Mouse (Mus musculus) large intestine, adult 2 months (tissue): ENCODE data around the gene Gm16181. TPM values are rescaled to one million over a fixed set of nuclear protein-coding genes. Genes with fewer than 3 reads are reported as not detected.
A peak's percentile ranks its signal among the peaks of the same experiment; 100 is the strongest.

ENCODE experiments used
- DNase-seq: peaks from one replicate; pipeline ENCODE4 v3.0.0-alpha.2; 2012; ENCODE audit warnings: low read depth, low spot score
- WGBS: fragments of 180-500 bp; shearing (Covaris S2); methylation state at CpG from one replicate; pipeline ENCODE4 v1.1.7; 2018; 5-methylcytosine and 5-hydroxymethylcytosine counted together
- polyA plus RNA-seq: library from polyadenylated mRNA; depleted of rRNA; stranded (reverse); fragments of >200 nt; gene quantifications from 2 replicates; pipeline ENCODE4 v1.2.3, GENCODE M21; 2012

Gm16181 gene
- polyA plus RNA-seq, 1 experiment, result not detected

DNA sequence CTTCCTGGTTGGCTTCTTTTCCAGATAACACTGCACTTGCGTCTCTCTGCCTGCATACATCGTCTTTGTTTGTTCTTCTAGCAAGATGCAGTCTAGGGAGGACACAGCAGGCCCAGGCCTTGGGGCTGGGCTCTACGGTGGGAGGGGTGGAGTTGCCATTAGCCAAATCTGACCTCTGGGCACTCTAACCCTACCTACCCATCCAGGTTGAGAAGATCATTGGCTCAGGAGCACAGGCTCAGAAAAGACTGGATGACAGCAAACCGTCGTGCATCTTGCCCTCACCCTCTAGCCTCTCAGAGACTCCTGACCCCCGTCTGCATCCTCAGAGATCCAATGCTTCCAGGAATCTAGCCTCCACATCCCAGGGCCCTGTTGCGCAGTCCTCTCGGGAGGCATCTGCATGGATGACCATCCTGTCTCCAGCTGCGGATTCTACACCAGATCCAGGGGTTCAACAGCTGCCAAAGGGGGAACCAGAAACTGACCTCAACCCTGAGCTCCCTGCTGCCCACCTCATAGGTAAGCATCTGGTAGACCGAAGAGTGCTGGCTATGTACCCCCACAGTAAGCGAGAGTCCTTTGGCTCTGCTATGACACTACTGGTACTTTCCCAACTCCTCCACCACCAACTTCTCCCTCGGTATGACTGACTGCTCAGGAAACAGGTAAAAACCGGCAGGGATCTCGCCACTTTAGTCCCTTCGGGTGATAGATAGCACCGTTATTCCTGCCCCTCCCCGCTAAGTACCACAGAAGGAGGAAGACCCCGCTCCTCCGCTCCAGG, 25.6 kb upstream of the Gm16181 start:
- 38% methylated on average over 19 of the region's 19 CpGs for WGBS
- no peak for DNase-seq

GRCm38 (mm10) chr17:35195631-35196320, 24.9 kb upstream of the Gm16181 start:
- DNase-seq, result no peak

GRCm38 (mm10) chr17:35196321-35196641, 24.4 kb upstream of the Gm16181 start:
- WGBS, result 10% methylated on average over 9 of the region's 9 CpGs
- peak; percentile 55 for DNase-seq

More at GRCm38 (mm10) chr17:35195631-35196320, 24.9 kb upstream of the Gm16181 start:
- 1% methylated on average over 66 of the region's 66 CpGs for WGBS

DNA sequence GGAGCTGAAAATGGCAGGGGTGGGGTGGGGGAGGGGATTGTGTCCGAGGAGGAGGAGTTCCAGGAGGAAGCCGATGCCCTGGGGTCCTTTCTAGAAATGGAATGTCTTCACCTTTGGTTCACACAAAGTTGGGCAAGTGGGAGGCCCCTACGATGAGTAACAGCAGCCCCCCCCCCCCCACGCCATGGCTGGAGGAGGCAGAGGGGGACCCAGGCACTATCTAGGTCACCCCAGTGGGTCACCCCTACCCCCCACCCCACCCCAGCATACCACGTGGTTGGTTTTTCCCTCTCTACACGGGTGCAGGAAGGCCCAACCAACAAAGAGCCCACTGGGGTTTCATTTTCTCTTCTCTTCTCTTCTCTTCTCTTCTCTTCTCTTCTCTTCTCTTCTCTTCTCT, 23.5 kb upstream of the Gm16181 start:
- 64% methylated on average over 6 of the region's 6 CpGs for WGBS
- DNase-seq, result no peak

DNA sequence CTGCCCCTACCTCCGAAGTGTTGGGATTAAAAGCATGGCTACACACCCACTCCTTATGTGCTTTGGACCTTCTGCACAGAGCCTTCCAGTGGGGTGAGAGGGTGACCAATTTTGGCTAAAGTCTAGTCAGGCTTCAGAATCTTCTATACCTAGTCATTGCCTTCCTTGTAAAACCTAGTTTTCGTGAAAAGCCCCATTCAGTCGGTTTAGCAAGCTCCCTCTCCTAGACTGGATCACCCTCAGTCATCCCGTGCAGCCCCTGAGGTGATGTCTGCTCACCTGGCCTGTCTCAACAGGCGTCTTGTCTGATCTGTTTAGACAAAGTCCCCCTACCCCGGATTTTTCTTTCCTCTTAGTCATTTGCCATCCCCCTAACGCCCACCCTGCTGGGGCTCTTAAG, 22.6 kb upstream of the Gm16181 start:
- 75% methylated on average over 7 of the region's 7 CpGs for WGBS
- DNase-seq, result no peak

- DNase-seq, result no peak
- WGBS, result 29% methylated on average over 8 of the region's 8 CpGs
Observed at GRCm38 (mm10) chr17:35198946-35199345, 21.7 kb upstream of the Gm16181 start.

- DNase-seq, result no peak
- 69% methylated on average over 11 of the region's 11 CpGs for WGBS
Observed at GRCm38 (mm10) chr17:35200398-35200797, 20.2 kb upstream of the Gm16181 start.

DNA sequence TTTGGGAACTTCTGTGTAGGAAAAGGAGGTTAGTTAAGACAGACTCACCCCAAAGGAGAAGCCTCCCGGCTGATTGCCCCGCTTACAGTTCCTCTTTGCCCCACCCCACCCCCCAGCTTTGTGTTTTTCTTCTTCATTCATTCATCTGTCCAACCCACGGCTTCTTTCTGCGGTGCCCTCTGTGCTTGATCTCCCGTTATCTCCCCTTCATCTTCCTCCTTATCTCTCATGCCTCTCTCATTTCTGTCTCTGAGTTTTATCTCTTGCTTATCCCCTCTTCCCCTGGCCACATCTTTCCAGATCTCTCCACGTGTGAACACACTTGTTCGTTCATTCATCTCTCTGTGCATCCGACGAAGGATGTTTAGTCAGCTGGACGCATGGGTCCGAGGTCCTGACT, 19.5 kb upstream of the Gm16181 start:
- WGBS, result 54% methylated on average over 11 of the region's 11 CpGs

DNA sequence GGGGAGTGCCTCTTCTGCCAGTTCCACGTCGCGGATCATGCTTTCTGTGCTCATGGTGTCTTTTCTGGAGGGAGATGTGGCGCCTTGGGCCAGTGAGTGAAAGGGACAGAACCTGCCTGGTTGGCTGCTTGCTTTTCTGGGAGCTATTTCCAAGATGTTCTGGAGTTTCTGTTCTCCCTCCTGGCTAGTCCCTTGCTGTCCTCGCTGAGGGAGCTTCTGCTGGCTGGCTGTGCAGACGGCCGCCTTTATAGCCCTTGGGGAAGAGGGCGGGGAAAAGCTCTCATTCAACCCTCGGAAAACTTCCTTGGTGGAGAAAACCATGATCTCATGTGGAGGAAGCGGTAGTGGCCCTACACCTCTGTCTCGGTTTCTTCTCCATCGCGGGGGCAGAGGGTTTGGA, 18.8 kb upstream of the Gm16181 start, which contains the start of gene Tnf:
Gene Tnf (minus strand): TSS at position 221 of the 400 bp plus-strand sequence.
- 11% methylated on average over 13 of the region's 13 CpGs for WGBS
- no peak for DNase-seq

More for the DNA sequence above, 19.5 kb upstream of the Gm16181 start:
- DNase-seq, result no peak

DNA sequence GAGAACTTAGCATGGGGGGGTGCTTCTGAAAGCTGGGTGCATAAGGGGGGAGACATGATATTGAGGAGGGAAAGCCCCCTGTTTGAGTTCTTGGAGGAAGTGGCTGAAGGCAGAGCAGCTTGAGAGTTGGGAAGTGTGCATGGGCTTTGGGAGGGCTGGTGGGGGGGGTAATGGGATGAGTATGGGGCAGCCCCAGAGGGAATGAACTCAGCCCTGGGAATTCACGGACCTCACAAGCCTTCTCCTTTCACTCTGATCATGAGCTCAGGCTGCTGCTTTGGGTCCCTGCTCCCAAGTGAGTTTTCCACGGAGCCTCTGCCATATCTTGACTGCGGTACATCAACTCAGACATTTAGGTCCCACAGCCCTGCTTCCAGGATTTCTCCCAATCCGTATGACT, 18.2 kb upstream of the Gm16181 start:
- WGBS, result 82% methylated on average over 4 of the region's 4 CpGs
- DNase-seq, result no peak

- WGBS, result 66% methylated on average over 20 of the region's 20 CpGs
- no peak for DNase-seq
Observed at GRCm38 (mm10) chr17:35204494-35205379, 15.9 kb upstream of the Gm16181 start, which contains the start of gene Lta. Gene Lta, minus strand, starts transcription at chr17:35205351.

- 74% methylated on average over 10 of the region's 10 CpGs for WGBS
Observed at GRCm38 (mm10) chr17:35205380-35205769, 15.3 kb upstream of the Gm16181 start.

GRCm38 (mm10) chr17:35209785-35210535, 10.7 kb upstream of the Gm16181 start:
- no peak for DNase-seq
- 38% methylated on average over 12 of the region's 12 CpGs for WGBS

More at GRCm38 (mm10) chr17:35205380-35205769, 15.3 kb upstream of the Gm16181 start:
- no peak for DNase-seq

- WGBS, result 25% methylated on average over 3 of the region's 3 CpGs
- DNase-seq, result no peak
Observed at GRCm38 (mm10) chr17:35210593-35210992, 10.0 kb upstream of the Gm16181 start.

- no peak for DNase-seq
- 49% methylated on average over 5 of the region's 5 CpGs for WGBS
Observed at GRCm38 (mm10) chr17:35213071-35213470, 7.6 kb upstream of the Gm16181 start.

GRCm38 (mm10) chr17:35218516-35219193, 2.0 kb upstream of the Gm16181 start:
- 83% methylated on average over 18 of the region's 18 CpGs for WGBS

DNA sequence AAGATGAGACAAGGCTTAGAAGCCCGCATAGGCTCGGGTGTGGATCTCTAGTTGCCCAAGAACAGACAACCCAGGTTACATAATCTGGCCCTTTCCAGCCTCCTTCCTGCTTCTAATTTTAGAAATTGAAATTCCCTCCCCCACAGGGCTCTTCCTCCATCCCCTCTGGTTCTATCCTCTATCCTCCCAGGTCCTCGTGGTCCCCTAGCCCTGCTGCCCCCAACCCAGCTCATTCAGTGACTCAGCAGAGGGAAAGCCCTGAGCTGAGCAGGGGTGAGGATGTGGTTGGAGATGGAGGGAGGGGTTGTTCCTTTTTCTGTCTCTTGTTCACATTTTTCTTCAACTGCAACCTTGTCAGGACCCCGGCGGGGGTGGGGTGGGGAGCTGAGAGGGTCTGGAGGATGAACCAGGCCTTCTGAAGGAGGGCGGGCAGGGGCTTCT, 1.0 kb upstream of the Gm16181 start:
- WGBS, result 65% methylated on average over 6 of the region's 6 CpGs
- DNase-seq, result no peak

More at GRCm38 (mm10) chr17:35218516-35219193, 2.0 kb upstream of the Gm16181 start:
- DNase-seq, result no peak

GRCm38 (mm10) chr17:35222299-35222698, 1.7 kb downstream of the Gm16181 start:
- DNase-seq, result no peak
- WGBS, result 56% methylated on average over 6 of the region's 6 CpGs

DNA sequence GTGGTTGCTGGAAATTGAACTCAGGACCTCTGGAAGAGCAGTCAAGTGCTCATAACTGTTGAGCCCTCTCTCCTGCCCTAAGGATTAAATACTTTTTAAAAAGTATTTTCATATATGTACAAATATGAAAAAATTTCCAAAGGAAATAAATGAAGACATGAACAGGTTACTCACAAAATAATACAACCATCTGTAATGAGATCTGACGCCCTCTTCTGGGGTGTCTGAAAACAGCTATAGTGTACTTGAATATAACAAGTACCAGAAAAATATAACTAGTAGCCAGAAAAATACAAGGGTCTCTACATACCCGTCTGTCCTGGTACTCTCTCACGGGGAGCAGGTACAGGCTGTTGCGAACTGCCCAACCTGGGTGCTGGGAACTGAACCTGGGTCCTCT, 4.0 kb downstream of the Gm16181 start:
- no peak for DNase-seq
- 94% methylated on average over 4 of the region's 4 CpGs for WGBS
